Mouse (Mus musculus) ES-CJ7 (cell line): ENCODE results near the gene Wfs1.

Experiments used
- DNase-seq: peaks from one replicate; pipeline ENCODE4 v3.0.0; 2011; ENCODE audit warnings: low read depth, low spot score

Gene Wfs1

DNA sequence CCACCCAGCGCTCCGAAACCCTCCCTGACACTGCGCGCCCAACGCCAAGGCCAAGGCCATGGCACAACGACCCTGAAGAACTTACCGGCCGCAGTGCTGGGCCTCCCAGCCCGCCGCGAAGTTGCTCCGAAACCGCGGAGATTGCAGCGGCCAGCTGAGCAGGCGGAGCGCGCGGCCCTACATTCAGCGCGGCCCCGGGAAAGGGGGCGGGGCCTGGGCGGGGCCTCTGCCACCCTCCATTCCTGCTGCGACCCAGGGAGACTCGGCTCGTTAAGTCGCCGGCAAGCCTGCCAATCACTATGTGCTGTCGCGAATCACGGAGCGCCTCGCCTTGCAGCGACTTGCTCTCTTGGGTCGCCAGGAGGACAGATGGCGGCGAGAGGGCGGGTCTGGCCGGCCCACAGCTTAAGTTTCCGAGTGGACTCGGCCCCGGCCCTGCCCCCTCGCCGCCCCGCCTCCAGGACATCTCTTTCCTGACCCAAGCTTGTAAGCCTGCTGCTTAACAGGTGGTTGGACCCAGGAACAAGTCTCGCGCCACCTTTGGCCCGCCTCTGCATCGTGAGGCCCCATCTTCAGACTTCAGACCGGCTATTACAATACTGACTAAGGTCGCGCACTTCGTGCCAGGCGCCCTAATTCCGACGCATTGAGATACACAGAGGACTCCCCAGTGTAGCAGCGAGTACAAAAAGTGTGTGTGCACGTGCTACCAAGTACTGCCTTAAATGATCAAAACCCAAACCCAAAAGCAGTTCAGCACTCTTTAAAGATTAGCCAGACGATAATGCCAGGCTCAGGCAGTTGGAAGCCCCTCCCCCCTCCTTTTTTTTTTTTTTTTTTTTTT lies at the start of gene Wfs1:
TSS of gene Wfs1 (minus strand) at position 425 of the 844 bp plus-strand sequence.
- DNase-seq = peak; percentile 98

DNA sequence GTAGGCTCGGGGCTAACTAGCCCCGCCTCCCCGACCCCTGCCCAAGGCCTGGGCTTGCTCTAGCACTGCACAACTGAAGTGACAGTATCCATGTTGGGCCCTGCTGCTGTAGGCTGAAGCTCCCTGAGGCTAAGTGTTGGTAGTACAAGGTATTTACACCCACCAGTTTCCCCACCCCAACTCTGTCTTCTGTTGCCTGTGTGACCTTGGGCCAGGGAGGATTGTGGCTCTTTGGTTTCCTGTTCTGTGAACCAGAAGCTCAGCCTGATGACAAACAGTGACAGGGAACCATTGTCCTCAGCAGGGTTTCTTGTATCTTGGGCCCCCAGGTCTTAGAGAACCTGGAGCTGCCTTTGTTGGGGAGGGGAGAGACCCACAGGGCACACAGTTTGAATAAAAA lies 47.9 kb upstream of the Wfs1 start:
- peak; percentile 32 for DNase-seq

DNA sequence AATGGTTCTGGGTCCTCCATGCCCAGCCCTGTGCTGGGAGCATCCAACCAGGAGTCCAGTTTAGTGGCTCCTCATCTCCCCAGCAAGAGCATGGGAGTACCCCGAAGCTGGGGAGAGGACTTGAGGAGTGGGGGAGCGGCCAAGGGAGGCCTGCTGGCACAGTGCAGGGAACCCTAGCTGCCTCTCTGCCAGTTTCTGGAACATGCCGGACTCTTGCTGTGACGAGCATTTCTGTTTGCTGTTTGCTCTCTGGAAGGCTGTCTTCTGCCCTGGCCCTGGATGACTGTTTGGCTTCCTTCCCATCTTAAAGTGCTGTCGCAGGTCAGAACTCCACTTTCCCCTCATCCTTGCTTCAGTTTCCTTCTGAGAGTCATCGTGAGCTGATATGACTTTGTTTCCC lies 46.9 kb upstream of the Wfs1 start:
- no peak for DNase-seq

DNA sequence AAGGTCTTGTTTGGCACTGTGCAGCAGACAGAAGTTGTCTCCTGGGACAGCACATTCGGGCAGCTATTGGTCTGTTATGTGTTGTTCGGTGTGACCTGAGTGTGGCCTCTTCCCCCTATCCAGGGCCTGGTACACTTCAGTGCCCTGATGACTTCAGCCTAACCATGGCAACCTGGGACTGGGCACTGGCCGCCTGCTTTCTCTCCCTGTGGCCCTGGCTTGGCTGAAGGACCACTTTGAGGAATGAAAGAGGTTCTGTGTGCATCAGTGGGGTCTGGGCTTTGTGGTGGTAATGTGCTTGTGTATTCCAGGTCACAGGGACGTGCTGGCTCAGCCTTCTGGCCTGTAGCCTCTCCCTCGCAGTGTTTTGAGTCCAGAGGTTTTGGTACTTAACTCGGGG lies 46.2 kb upstream of the Wfs1 start:
- no peak for DNase-seq

DNA sequence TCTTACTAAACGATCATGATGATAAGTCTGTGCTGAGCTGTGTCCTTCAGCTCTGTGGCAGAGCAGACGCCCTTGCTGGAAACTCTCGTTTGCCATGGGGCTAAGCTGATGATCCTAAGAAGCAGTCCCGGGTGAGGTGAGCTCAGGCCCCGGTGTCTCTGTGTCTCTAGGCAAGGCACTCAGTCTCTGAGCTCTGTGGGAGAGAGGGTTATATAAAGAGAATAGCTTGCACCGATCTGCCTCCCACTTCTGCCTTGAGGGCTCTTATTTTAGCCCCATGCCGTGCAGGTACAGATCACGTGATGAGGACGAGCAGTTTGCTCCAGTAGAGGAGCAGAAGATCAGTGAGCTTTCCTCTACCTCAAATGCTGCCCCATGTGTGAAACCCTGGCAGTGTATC lies 41.7 kb upstream of the Wfs1 start:
- DNase-seq = no peak

DNA sequence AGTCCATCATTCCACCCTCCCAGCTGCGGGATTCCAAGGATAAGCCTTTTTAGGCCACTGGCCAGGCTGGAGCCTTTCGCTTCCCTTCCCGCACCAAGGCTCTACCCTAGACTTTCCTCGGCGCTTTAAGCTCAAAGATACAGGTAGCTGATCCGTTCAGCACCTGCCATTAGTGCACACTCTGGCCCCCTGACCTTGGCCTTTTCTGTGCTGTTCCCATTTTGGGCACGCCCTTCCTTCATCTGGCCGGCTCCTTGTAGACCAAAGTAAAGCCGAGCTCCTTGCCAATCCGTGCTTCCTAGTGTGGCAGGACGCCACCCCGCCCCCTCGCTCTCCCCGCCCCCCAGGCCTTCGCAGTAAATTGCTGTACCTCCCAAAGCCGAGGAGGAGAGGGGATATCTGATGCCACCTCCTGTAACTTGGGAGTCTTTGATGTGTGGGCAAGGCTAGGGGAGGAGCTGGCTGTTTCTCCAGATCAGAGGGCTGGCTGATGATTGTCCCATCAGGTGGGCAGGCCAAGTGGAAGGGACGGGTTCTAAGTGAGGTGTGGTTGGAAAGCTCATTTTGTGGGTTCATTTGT lies 40.4 kb upstream of the Wfs1 start:
- DNase-seq = peak; percentile 92

DNA sequence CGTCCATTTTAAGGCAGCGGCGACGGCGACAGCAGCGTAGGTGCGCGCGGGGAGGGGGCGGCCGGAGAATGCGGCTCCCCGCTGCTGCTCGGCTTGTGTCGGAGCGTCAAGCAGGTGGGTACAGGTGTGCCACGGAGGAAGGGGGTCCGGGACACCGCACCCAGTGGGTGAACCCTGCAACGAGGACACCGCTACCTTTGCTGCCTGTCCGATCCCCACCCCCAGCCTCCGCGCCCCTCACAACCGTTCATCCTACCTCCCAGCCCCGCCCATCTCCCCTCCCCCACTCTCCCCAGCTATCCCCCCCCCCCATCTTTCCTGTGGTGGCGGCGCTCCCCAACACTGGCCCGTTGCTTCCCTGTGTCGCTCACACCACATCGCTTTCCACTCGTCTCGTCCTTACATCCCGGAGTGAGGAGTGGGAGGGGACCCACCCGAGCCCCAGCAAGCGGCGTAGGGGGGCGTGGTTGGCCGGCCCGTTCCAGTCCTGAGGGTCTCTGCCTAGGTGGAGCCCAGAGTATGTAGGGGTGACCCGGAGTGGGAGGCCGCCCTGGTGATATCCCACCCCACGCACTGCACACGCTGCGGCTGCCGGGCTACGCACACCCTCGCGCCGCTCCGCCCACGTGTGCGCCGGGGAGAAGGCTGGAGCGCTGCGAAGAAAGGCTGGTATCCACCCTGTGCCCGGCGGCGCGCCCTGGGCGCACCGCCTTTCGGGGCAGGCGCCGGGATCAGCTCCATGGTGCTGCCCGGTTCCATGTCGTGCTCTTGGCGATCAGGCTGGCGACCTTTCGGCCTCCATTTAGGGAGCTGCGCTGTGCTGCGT lies 39.7 kb upstream of the Wfs1 start:
- peak; percentile 46 for DNase-seq

DNA sequence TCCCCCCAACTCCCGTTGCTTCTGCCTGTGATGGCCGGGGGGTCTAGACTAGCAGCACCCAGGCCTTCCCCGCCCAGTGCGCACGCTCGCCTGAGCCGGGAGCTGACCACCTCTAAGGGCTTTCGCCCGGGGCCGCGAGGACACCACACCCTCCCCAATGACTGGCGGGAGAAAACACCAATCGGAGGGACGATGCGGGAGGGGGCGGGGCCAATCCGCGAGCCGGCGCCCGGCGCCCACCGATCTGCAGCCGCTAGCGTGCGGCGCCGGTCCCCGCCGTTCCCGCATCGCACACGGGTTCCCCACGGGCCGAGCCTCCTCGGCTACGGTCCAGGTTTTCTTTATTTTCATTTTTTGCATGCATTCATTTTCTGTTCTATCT lies 39.1 kb upstream of the Wfs1 start:
- peak; percentile 62 for DNase-seq

DNA sequence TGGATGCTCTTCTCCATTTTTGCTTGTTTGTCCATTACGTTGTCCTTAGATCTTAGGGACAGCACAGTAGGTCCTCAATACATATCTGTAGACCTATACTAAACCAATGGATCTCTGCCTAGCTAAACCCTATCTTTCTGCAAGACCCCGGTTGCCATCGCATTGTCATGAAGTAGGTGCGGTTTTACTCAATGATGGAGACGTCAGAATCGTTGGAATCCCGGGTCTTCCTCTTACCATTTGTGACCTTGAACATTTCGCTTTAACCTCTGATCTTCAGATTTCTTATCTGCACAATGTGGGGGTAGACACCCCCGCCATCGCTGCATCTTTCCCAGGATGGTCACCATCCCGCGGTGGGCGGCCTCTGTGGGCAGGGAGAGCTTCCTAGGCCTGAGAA lies 38.7 kb upstream of the Wfs1 start:
- no peak for DNase-seq

DNA sequence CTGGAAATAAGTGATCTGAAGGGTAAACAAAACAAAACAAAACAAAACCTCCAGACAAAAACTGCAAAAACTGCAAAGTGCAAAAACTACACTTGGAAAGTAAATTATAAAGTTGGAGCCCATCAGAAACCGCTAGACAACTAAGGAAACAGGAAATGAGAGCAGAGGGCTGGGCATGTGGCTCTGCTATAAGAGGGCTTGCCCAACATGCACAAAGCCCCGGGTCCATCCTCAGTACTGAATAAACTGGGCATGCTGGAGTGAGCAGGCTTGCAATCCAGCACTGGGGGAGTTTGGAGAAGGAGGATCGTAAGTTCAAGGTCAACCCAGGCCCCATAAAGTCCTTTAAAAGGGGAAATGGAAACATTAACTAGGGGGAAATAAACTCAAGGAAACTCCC lies 28.2 kb upstream of the Wfs1 start:
- no peak for DNase-seq

DNA sequence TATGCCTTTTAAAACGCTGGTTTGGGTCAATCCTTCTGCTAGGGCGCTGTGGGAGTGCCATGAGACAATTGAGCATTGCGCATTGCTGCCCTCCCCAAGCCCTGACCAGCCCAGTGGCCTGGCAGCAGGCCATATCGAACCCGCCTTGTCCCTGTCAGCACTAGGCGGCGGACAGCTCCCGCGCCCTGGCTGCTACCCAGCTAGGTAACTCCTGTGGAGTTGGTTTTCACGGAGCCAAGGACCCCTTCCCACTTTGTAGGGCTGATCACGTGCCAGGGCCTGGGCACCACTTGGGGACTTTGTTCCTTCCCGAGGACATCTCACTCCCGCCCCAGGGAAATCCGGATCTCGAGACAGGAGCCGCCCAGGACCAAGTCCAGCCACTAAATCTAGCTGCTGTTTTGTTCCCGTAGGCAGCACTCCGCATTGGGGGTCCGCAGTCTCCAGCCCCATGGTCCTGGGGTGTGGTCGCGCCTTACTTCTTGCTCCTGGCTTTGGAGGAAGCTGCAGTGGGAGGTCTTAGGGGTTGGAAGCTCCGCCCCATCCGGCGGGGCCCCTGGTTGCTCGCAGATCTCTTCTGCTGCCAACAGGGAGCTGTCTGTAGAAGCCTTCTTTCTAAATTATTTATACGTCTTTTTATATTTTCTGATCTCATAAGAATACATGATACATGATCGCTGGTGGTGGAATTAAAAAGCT lies 26.8 kb upstream of the Wfs1 start:
- peak; percentile 71 for DNase-seq

DNA sequence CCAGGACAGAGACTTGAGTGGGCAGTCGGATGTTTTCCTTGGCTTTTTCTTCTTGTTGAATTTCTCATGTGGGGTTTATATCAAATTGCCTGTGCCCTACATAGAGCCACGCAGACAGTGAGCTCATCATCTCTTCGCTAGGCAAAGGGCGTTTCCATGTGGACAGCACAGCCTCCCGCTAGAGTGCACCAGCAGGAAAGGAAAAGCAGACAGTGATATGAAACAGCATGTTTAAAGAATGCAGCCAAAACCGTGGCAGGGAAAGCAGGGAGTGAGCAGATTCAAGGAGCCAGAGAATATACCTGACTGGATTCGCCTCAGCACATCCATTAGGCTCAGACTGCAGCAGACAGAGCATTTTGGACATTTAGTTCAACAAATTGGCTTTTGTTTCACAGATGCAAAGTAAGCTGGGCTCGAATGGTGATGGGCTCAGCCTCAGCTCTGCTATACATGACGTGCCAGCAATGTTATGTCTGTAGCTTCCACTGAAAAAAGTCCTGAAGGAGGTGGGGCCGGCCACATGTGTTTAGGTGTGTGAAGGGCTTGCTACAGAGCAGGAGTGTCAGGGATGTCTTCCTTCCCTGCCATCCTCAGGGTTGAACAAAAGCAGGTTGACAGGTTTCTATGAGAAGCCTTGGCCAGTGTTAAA lies 21.8 kb upstream of the Wfs1 start:
- DNase-seq = no peak

DNA sequence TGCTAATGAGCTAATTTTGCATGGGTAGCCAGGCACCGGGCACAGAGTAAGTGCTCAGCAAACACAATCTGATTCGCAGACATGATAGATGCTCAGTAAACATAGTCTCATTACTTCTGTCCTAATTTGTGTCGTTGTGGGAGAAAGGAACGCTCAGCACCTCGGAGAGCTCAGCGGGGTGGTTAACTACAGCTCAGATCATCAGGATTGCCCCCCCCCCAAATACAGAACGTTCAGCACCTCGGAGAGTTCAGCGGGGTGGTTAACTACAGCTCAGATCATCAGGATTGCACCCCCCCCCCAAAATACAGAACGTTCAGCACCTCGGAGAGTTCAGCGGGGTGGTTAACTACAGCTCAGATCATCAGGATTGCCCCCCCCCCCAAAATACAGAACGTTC lies 20.8 kb upstream of the Wfs1 start:
- DNase-seq = peak; percentile 41

DNA sequence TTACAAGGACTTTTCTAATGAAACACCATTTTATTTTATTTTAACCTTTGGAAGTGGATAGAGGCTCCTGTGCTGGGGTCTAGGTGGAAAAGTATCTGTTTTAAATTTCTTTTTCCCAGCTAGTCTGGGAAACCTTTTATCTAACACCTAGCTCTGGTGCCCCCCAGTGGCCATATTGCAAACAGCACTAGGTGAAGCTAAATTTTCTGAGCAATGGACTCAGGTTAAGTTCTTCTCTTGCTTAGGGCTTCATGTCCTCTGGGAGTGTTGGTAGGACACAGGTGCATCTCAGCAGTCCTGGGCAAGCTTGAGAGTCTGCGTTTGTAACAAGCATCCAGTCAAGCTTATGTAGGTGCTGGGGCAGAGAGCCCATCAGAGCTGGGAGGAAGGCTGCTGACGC lies 13.0 kb upstream of the Wfs1 start:
- peak; percentile 65 for DNase-seq

DNA sequence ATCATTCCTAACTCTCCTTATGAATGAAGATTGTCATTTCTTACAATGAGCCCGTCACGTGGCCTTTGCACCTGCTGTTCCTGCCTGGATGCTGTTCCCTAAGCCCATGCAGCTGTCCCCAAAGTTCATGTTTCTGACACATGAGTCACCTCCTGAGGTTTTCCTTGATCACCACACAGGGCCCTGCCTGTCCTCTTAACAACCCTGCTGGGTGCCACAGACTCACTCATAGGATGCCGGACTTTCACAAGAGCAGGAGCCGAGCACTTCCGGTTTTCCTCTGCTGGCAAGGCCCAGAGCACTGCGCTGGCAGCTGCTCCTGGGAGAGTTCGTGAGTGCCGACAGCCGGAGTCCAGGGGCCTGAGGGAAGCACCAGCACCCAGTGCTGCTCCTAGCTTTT lies 12.0 kb upstream of the Wfs1 start:
- DNase-seq = no peak

DNA sequence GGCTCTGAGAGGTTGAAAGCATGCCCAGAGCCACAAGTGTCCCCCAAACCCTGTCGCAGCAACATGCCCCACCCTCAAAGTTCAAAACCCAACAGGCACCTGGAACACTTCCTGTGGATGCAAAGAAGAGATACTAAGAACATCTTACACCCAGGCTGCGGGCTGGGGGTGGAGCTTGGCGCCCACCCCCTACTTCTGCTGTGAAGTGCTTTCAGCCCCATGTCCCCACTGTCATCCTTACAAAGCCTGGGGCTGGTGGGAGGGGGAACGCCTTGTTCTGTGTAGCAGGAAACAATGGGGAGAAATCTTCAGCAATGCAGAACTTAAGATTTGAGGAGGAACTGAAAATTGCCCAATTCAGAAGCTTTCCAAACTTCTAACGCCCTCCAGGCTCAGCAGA lies 9.0 kb upstream of the Wfs1 start:
- DNase-seq = no peak

DNA sequence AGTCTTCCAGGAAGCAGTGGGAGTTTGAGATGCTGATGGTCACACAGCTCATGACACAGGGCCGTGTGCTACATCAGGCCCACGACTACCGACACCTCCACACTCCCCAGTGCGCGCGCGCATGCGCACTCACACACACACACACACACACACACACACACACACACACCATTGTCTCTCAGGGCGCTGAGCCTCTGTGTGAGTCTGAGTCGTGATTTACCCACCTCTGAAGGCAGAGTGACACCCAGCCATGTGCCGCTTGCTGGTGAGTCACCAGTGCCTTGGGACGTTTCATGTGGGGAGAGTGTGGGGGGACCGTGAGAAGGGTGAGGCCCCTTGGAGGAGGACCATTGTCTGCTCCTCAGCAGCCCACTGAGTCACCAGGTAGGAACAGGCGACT lies 7.4 kb upstream of the Wfs1 start:
- no peak for DNase-seq

DNA sequence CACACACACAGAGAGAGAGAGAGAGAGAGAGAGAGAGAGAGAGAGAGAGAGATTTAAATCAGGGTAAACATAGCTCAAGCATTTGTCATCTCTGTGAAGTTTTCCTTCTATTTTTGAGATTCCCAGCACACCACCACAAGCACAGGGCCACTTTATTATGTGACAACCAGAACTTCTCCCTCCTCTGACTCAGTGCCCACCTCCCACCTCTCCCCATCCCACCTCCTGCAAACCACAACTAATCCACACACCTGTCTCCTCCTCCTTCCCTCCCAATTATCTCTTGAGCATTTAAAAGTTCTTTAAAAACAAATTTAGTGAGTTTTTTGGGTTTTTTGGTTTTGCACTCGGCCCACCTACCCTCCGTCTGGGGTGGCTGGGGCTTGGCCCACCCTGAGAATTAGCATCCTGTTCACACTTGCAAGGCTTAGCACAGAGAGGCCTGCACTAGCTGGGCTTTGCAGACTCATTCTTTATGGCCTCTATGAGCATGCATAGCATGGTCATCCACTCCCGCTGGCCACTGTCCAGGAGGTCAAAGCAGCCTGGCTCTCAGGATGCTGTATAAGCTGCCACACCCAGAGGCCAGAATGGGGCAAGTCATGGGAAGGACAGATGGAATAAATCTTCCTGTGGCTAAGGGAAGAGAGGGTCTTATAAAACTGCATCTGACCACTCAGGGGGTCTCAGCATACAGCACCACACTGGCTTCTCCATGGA lies 1.8 kb upstream of the Wfs1 start:
- DNase-seq = no peak

DNA sequence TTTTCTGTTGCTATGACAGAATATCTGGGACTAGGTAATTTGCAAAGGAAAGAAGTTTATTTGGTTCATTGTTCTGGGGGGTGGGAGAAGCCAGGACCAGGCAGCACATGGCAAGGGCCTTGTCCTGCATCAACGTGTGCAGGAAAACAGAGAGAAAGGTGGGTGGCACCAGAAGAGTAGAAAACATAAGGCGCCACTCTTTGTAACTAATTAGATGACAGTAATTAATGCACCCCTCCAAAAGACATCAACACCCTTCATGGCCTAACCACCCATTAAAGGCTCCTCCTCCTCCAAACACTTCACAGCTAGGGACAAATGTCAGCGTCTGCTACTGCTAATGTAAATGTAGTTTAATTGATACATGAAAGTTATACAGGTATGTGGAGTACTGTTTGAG lies 1.2 kb upstream of the Wfs1 start:
- DNase-seq = no peak

DNA sequence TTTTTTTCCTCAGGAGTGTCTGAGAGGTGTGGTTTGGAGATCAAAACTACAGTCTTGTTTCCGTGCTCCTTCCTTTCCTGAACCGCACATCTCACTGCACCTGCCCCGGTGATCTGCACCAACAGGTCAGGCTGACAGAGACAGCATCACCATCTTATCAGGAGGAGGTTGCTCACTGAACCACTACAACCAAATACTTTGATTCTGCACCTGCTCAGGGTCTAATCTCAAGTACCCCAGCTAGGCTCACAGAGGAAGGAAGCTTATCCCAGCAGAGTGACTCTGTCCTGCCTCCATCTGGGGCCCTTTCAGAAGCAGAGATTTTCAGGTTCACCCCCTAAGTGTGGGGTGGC lies 596 bp upstream of the Wfs1 start:
- DNase-seq = no peak
